Mouse (Mus musculus) liver, embryonic 13.5 days (tissue): ENCODE measurements around the gene Tdrkh. TPM values are rescaled to one million over a fixed set of nuclear protein-coding genes. Genes with fewer than 3 reads are reported as not detected.

Source experiments
- ATAC-seq: fragments of 200-750 bp; cut with Nextera tagmentation; 2 replicates; pipeline ENCODE4 v1.8.0; 2017; ENCODE audit warnings: low read depth, mild to moderate bottlenecking, moderate number of reproducible peaks, moderate library complexity
- DNase-seq: peaks from one replicate; pipeline ENCODE4 v3.0.0; 2022
- H3K27ac ChIP-seq: fragments of 300-500 bp; sonication (generic); 2 replicates; pipeline ENCODE4 v1.5.1; 2015; ENCODE audit warnings: moderate library complexity, mild to moderate bottlenecking, inconsistent platforms
- H3K27me3 ChIP-seq: fragments of 300-500 bp; sonication (generic); 2 replicates; pipeline ENCODE4 v1.6.1; 2015; ENCODE audit warnings: mild to moderate bottlenecking, inconsistent platforms
- H3K36me3 ChIP-seq: fragments of 300-500 bp; sonication (generic); 2 replicates; pipeline ENCODE4 v1.6.1; 2015; ENCODE audit warnings: mild to moderate bottlenecking, inconsistent platforms
- H3K4me1 ChIP-seq: fragments of 300-500 bp; sonication (generic); replicated peaks from 2 replicates; pipeline ENCODE4 v1.6.1; 2015; ENCODE audit warnings: inconsistent platforms
- H3K4me2 ChIP-seq: fragments of 300-500 bp; sonication (generic); 2 replicates; pipeline ENCODE4 v1.6.1; 2015; ENCODE audit warnings: inconsistent platforms, mild to moderate bottlenecking, moderate library complexity
- H3K4me3 ChIP-seq: fragments of 300-500 bp; sonication (generic); replicated peaks from 2 replicates; pipeline ENCODE4 v1.5.1; 2015; ENCODE audit warnings: mild to moderate bottlenecking, inconsistent platforms
- H3K9ac ChIP-seq: fragments of 300-500 bp; sonication (generic); 2 replicates; pipeline ENCODE4 v1.6.1; 2015; ENCODE audit warnings: mild to moderate bottlenecking, inconsistent platforms
- H3K9me3 ChIP-seq: fragments of 300-500 bp; sonication (generic); replicated peaks from 2 replicates; pipeline ENCODE4 v1.6.1; 2016; ENCODE audit warnings: inconsistent platforms
- WGBS: fragments of 180-500 bp; shearing (Covaris S2); methylation state at CpG from one replicate; pipeline ENCODE4 v1.1.7; 2015; ENCODE audit not compliant: insufficient replicate concordance; 5-methylcytosine and 5-hydroxymethylcytosine counted together
- polyA plus RNA-seq: library from polyadenylated mRNA; unstranded; fragments of >200 nt; fragmentation: Nextera tagmentation; extraction: Ambion mirVana; gene quantifications from 2 replicates; pipeline ENCODE4 v1.2.1, GENCODE M21; 2015

Tdrkh gene
- polyA plus RNA-seq, 1 experiment from 2014 or later, result 9.5 TPM

- Histone ChIP-seq H3K9me3 (no peaks in the 10 kb centered on the region), H3K4me1 (no peaks in the 10 kb centered on the region), H3K27me3 (peaks cover 51% of the 10 kb centered on the region), H3K27ac (no peak overlapping the region), H3K4me3 (no peak overlapping the region), H3K4me2 (no peak overlapping the region), H3K9ac (no peak overlapping the region), H3K36me3 (no peaks in the 10 kb centered on the region)
- 55% methylated on average over 4 of the region's 4 CpGs for WGBS
- ATAC-seq (no peak), DNase-seq (no peak)
These were observed 7.5 kb upstream of the Tdrkh start for GRCm38 (mm10) chr3:94405561-94405960.

- H3K4me3 ChIP-seq, result peak overlapping the region; percentile 58
- peaks cover 15% of the 10 kb centered on the region for H3K4me1 ChIP-seq
- peak overlapping the region; percentile 61 for H3K9ac ChIP-seq
- ATAC-seq, result peak; percentile 57
- no peak for DNase-seq
- peaks cover 21% of the 10 kb centered on the region for H3K27me3 ChIP-seq
- H3K9me3 ChIP-seq, result no peaks in the 10 kb centered on the region
- H3K4me2 ChIP-seq, result peak overlapping the region; percentile 78
- H3K27ac ChIP-seq, result no peak overlapping the region
- no peaks in the 10 kb centered on the region for H3K36me3 ChIP-seq
- 8% methylated on average over 25 of the region's 25 CpGs for WGBS
These were observed 543 bp upstream of the Tdrkh start for GRCm38 (mm10) chr3:94412530-94412929.

DNA sequence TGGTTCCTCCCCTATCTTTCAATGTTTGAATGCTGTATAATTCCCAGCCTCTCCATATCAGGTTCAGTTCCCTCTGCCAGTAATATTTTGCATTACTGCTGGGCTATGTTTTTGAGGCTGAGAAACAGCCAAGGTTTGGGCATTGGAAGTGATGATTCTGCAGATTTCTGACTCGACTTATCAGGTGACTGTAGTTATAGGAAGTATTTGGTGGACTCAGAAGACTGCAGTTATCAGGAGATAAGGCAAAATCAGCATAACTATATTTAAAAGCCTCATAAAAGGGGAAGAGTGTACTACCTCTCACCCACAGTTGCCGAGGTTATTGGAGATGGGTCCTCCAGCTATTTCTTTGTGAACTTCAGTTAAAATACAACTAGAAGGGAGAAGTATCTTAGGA is 17.9 kb downstream of the Tdrkh start:
- Histone ChIP-seq H3K36me3 (no peaks in the 10 kb centered on the region), H3K4me3 (no peak overlapping the region), H3K27me3 (no peaks in the 10 kb centered on the region), H3K4me2 (no peak overlapping the region), H3K9me3 (no peaks in the 10 kb centered on the region), H3K4me1 (no peaks in the 10 kb centered on the region), H3K27ac (no peak overlapping the region), H3K9ac (no peak overlapping the region)
- WGBS, result 14% methylated on average over 2 of the region's 2 CpGs
- no peak for DNase-seq
- no peak for ATAC-seq

DNA sequence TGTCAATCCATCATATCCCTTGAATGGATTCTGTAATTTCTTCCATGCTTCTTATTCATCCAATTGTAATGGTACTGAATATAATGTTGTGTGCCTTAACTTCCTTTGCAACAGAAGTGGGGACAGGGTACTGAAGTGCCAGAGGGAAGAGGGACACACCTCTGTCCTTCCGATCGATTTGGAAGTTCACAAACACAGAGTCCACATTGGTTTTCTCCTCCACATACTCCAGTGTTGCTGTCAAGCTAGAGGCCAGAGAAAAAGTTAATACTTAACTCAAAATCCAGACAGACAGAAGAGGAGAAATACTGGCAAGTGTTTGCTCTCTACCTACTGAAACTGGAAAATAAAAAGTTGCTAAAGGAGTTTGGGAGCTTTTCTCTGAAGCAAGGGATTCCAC is 21.2 kb downstream of the Tdrkh start:
- H3K9me3 ChIP-seq, result no peaks in the 10 kb centered on the region
- no peak overlapping the region for H3K9ac ChIP-seq
- H3K4me3 ChIP-seq, result no peak overlapping the region
- H3K36me3 ChIP-seq, result no peaks in the 10 kb centered on the region
- no peak for DNase-seq
- no peaks in the 10 kb centered on the region for H3K4me1 ChIP-seq
- peak overlapping the region; percentile 16; the same call in 1 of the 2 replicates for H3K27ac ChIP-seq
- ATAC-seq, result no peak
- no peak overlapping the region for H3K4me2 ChIP-seq
- WGBS, result 69% methylated on average over 2 of the region's 2 CpGs
- H3K27me3 ChIP-seq, result 0 out of 2 replicates have a peak, but pooled peaks cover 4% of the 10 kb centered on the region

DNA sequence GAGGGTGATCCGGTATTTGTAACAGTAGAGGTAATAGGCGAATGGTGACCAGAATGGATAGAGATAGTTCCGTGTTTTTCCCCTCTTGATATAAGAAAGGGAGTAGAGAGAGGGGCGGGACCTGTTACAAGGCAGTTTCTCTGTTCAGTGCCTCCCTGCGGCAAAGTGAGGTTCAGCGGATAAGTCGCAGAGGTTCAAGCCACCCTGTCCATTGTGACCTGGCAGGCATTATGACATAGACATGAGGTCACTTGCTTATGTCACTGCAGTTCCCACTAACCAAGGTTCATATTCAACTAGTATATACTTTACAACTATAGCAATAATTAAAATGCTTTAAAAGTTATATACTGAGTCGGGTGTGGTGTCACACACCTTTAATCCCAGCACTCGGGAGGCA is 23.3 kb downstream of the Tdrkh start:
- Histone ChIP-seq H3K4me3 (no peak overlapping the region), H3K9ac (no peak overlapping the region), H3K27ac (no peak overlapping the region), H3K4me2 (no peak overlapping the region), H3K27me3 (peaks cover 12% of the 10 kb centered on the region), H3K36me3 (no peaks in the 10 kb centered on the region), H3K4me1 (no peaks in the 10 kb centered on the region), H3K9me3 (no peaks in the 10 kb centered on the region)
- DNase-seq, result no peak
- ATAC-seq, result no peak
- 69% methylated on average over 9 of the region's 9 CpGs for WGBS

DNA sequence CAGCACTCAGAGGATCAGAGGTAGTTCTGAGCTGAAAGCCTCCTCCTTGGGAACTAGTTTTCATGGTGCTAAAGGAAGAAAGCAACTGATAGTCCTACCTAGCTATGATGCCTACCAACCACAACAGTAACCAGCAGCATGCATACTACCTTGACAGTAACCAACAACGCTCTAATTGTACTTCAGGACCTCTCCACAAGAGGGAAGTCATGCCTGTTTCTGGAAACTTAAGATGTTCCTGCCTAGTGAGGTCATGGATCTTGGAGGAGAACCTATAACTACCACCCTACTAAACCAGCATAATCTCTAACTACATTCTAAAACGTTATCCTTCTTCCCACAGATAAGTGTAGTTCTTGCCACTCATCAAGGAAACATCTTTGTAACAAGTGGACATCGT is 28.1 kb downstream of the Tdrkh start:
- WGBS, result 31% methylated on average over 3 of the region's 3 CpGs
- DNase-seq (no peak), ATAC-seq (no peak)
- Histone ChIP-seq H3K4me3 (no peak overlapping the region), H3K9me3 (no peaks in the 10 kb centered on the region), H3K4me2 (no peak overlapping the region), H3K9ac (no peak overlapping the region), H3K36me3 (peaks cover 19% of the 10 kb centered on the region), H3K27me3 (peaks cover 15% of the 10 kb centered on the region), H3K4me1 (peaks cover 13% of the 10 kb centered on the region), H3K27ac (no peak overlapping the region)

GRCm38 (mm10) chr3:94442951-94443596 is 30.0 kb downstream of the Tdrkh start, which contains the start of gene Mrpl9:
Mrpl9 (plus strand) TSS chr3:94443318.
- Histone ChIP-seq H3K9me3 (no peaks in the 10 kb centered on the region), H3K36me3 (peaks cover 37% of the 10 kb centered on the region), H3K27me3 (peaks cover 11% of the 10 kb centered on the region), H3K4me1 (peaks cover 13% of the 10 kb centered on the region), H3K9ac (peak within 1 kb of the TSS; percentile 94), H3K4me2 (peak within 1 kb of the TSS; percentile 88), H3K27ac (peak within 1 kb of the TSS; percentile 69), H3K4me3 (peak within 1 kb of the TSS; percentile 80)
- WGBS, result under 1% methylated on average over 39 of the region's 39 CpGs
- ATAC-seq (peak; percentile 98), DNase-seq (peak; percentile 92)

DNA sequence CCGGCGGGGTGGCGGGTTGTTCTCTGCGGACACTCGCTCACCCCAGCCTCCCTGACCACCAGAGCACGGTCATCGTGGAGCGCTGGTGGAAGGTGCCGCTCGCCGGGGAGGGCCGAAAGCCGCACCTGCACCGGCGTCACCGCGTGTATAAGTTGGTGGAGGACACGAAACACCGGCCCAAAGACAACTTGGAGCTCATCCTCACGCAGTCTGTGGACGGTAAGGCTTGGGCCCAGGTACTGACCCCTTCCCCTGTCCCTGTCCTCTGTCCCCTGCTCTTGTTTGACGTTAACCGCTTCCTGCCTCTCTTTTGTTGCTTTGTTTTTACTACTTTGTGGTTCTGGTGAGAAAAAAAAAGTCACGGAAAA is 30.5 kb downstream of the Tdrkh start, which contains the start of gene Oaz3:
TSS of gene Oaz3 (minus strand) at position 319 of the 368 bp plus-strand sequence.
- H3K4me1 ChIP-seq, result peaks cover 13% of the 10 kb centered on the region
- peaks cover 11% of the 10 kb centered on the region for H3K27me3 ChIP-seq
- H3K27ac ChIP-seq, result peak within 1 kb of the TSS; percentile 69
- peak; percentile 66 for ATAC-seq
- peaks cover 43% of the 10 kb centered on the region for H3K36me3 ChIP-seq
- H3K9ac ChIP-seq, result peak within 1 kb of the TSS; percentile 94
- WGBS, result 2% methylated on average over 24 of the region's 24 CpGs
- H3K4me2 ChIP-seq, result peak within 1 kb of the TSS; percentile 88
- H3K4me3 ChIP-seq, result peak within 1 kb of the TSS; percentile 80
- no peak for DNase-seq
- no peaks in the 10 kb centered on the region for H3K9me3 ChIP-seq

GRCm38 (mm10) chr3:94449377-94449776 is 36.3 kb downstream of the Tdrkh start:
- Histone ChIP-seq H3K27ac (no peak overlapping the region), H3K27me3 (no peaks in the 10 kb centered on the region), H3K4me2 (no peak overlapping the region), H3K9me3 (no peaks in the 10 kb centered on the region), H3K9ac (no peak overlapping the region), H3K4me3 (no peak overlapping the region), H3K36me3 (peaks cover 53% of the 10 kb centered on the region), H3K4me1 (peaks cover 10% of the 10 kb centered on the region)
- ATAC-seq, result no peak
- no peak for DNase-seq
- WGBS, result 82% methylated on average over 2 of the region's 2 CpGs

- Histone ChIP-seq H3K9ac (no peak overlapping the region), H3K27me3 (0 out of 2 replicates have a peak, but pooled peaks cover 6% of the 10 kb centered on the region), H3K9me3 (no peaks in the 10 kb centered on the region), H3K4me3 (peak overlapping the region; percentile 18; the same call in 1 of the 2 replicates), H3K4me1 (peaks cover 5% of the 10 kb centered on the region; the same call in 1 of the 2 replicates), H3K27ac (no peak overlapping the region), H3K36me3 (no peaks in the 10 kb centered on the region), H3K4me2 (peak overlapping the region; percentile 44)
- DNase-seq, result peak; percentile 77
- ATAC-seq, result peak; percentile 79
- 4% methylated on average over 12 of the region's 12 CpGs for WGBS
These were observed 43.5 kb downstream of the Tdrkh start for GRCm38 (mm10) chr3:94456529-94457000.

DNA sequence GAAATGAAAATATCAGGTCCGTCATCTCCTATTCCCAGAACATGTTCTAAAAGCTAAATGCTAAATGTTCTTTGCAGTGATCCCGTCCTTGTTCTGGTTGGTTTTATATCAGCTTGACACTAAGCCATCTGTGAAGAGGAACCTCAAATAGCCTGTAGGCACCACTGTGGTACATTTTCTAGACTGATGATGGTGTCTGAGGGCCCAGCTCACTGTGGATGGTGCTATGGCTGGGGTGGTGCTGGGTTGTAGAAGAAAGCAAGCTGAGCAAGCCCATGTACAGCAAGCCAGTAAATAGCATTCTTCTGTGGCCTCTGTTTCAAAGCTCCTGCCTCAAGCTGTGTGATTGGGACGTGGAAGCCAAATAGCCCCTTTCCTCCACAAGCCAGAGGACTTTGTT is 44.0 kb downstream of the Tdrkh start:
- no peak overlapping the region for H3K4me3 ChIP-seq
- peak overlapping the region; percentile 44; the same call in 1 of the 2 replicates for H3K4me2 ChIP-seq
- H3K9ac ChIP-seq, result no peak overlapping the region
- H3K36me3 ChIP-seq, result no peaks in the 10 kb centered on the region
- WGBS, result 79% methylated on average over 3 of the region's 3 CpGs
- peaks cover 3% of the 10 kb centered on the region; the same call in 1 of the 2 replicates for H3K4me1 ChIP-seq
- no peaks in the 10 kb centered on the region for H3K9me3 ChIP-seq
- ATAC-seq, result no peak
- no peak overlapping the region for H3K27ac ChIP-seq
- 0 out of 2 replicates have a peak, but pooled peaks cover 6% of the 10 kb centered on the region for H3K27me3 ChIP-seq
- DNase-seq, result no peak

- no peak overlapping the region for H3K9ac ChIP-seq
- H3K4me1 ChIP-seq, result peaks cover 3% of the 10 kb centered on the region; the same call in 1 of the 2 replicates
- no peak for ATAC-seq
- no peaks in the 10 kb centered on the region for H3K9me3 ChIP-seq
- H3K27ac ChIP-seq, result no peak overlapping the region
- H3K4me3 ChIP-seq, result no peak overlapping the region
- DNase-seq, result no peak
- H3K27me3 ChIP-seq, result 0 out of 2 replicates have a peak, but pooled peaks cover 6% of the 10 kb centered on the region
- H3K4me2 ChIP-seq, result no peak overlapping the region
- 73% methylated on average over 2 of the region's 2 CpGs for WGBS
- no peaks in the 10 kb centered on the region for H3K36me3 ChIP-seq
These were observed 46.8 kb downstream of the Tdrkh start for GRCm38 (mm10) chr3:94459834-94460233.
